Mouse (Mus musculus) large intestine, adult 2 months (tissue): ENCODE results near the gene Aven. TPM values are rescaled to one million over a fixed set of nuclear protein-coding genes. Genes with fewer than 3 reads are reported as not detected.

ENCODE experiments used
- DNase-seq: peaks from one replicate; pipeline ENCODE4 v3.0.0-alpha.2; 2012; ENCODE audit warnings: low read depth, low spot score
- WGBS: fragments of 180-500 bp; shearing (Covaris S2); methylation state at CpG from one replicate; pipeline ENCODE4 v1.1.7; 2018; 5-methylcytosine and 5-hydroxymethylcytosine counted together
- polyA plus RNA-seq: library from polyadenylated mRNA; depleted of rRNA; stranded (reverse); fragments of >200 nt; gene quantifications from 2 replicates; pipeline ENCODE4 v1.2.3, GENCODE M21; 2012; rRNA removed

Aven gene
- polyA plus RNA-seq, 1 experiment: 9.6 TPM

DNA sequence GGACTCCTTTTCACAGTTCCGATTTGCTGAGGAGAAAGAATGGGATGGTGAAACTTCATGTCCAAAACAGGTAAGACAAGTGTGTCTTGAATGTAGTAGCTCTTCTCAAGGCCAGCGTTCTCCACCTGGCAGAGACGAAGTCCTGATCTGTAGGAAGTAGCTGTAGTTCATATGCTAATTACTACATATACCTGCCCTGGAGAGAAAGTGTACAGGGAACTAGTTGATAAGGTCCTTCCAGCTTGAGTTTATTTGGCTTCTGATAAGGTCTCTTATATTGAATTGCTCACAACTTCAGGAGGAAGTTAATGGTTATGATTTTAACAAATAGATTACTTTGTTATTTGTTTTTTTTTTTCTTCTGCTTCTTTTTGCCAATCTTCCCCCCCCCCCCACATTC, 132.4 kb downstream of the Aven start:
- WGBS: 40% methylated on average over 3 of the region's 3 CpGs

DNA sequence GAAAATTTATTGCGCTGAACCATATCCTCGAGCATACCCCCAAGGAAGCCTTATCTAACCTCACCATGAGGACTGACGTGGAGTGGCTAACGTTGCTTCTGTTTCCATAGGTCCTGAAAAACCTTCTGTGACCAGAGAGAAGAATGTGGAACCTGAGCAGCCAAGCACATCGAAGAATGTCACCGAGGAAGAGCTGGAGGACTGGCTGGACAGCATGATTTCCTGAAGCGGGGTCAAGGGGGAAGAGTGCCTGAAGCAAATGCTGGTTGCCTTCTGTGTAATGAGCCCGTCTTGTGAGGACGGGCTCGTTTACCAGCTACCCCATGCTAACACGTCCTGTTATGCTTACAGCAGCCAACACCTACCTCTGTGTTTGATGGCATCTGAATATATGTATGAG, 137.9 kb downstream of the Aven start:
- no peak for DNase-seq
- WGBS: 84% methylated on average over 11 of the region's 11 CpGs

More for the DNA sequence above, 132.4 kb downstream of the Aven start:
- no peak for DNase-seq

DNA sequence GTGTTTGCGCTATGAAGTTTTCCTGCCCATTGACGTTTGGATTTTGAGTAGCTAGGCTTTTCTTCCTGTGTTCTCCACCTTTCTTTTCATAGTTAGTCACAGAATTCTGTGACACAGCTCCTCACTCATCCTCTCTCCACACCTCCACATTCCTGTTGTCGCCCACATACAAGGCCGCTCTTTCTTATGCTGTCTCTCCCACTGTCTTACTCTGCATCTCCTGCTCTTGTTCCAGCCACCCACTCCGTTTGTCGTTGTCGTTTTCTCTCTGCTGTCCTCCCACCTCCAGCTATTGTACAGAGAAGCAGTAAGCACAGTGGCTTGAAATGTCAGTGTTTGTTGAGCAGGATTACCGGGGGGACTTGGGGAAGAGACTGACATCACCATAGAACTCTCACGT, 139.8 kb downstream of the Aven start:
- WGBS: 92% methylated on average over 9 of the region's 9 CpGs
- no peak for DNase-seq

DNA sequence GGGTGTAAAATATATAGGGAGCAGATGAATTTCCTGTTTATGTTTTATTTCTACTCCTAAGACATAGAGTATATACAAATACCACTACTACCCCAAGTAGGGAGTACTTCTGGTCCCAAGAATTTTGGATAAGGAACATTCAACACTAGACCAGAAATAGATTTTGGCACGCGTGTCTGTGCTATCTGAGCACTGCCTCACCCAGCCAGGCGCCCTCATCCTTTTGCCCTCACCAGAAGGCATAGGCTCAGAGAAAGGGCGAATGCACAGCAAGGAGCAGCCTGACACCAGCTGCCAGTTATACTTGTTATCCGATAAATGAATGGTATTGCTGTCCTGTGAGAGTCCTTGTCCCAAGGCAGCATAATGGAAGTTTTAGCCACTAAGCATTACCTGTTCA, 144.4 kb downstream of the Aven start:
- WGBS: 90% methylated on average over 5 of the region's 5 CpGs
- DNase-seq: no peak

DNA sequence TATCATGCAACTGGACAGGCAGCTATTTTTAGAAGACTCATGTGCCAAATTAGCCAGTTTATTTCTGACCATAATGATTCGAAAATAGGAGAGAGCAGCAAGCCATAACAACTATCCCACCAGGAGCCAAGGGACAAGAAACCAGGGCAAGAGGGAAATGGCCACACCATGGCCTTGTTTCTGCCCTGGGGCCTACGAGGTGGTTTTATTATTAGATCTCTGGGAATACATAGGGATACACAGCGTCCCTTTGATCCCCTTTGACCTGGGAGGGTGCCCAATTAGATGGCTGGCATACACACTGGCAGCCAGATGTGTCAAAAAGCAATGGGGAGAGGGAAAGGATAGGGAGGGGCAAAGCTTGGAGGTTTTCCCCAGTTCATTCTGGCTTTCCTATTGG, 161.1 kb downstream of the Aven start:
- no peak for DNase-seq
- WGBS: 64% methylated on average over 3 of the region's 3 CpGs

DNA sequence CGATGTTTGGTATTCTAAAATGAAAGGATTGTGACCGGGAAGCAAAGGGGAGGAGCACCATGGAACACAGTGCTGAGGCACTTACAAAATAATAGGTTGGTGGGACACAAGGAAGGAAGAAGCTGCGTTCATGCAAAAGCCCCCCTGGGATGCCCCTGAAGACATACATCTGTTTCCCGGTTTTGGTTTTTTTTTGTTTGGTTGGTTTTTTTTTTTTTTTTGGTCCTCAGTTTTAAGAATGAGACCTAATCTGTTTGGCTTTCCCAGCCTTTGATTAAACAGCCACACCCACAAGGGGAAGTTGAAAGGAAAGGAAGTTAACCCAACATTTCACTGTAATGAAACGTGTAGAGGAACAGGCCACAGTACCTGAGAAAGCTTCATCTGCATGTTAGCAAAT, 163.4 kb downstream of the Aven start:
- DNase-seq: no peak
- 38% methylated on average over 5 of the region's 5 CpGs for WGBS

DNA sequence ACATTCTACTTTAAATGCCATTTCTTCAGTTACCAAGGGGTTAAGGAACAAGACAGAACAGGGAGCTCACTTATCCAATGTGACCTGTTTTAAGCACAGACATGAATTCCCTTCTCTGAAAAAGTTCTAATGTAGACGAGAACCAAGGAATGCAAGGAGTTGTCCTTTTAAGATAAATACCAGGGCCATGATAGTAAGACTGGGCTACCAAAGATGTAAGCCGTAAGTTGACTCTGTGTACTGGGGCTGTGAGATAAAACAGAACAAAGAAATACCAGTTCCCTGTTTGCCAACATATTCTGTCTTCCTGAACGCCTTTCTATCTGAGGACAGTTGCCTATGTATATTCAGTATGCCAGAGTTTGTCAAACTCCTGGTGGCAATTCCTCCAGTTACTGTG, 176.7 kb downstream of the Aven start:
- 68% methylated on average over 3 of the region's 3 CpGs for WGBS
- no peak for DNase-seq

DNA sequence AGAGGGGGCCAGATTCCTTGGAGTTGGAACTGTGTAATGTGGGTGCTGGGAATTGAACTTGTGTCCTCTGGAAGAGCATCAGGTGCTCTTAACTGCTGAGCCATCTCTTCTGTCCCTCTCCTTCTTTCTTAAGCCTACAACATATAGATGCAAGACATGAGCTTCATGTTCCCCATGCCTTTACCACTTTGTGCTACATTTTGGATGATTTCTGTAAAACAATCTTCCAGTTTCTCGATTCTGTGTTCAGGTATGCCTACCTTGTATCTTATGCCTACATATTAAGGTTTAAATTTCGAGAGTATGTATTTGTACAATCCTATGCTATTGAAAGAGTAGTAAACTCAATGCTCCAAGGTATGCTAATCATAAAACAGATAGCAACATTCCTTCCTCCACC, 183.4 kb downstream of the Aven start:
- no peak for DNase-seq
- WGBS: 57% methylated on average over 2 of the region's 2 CpGs

DNA sequence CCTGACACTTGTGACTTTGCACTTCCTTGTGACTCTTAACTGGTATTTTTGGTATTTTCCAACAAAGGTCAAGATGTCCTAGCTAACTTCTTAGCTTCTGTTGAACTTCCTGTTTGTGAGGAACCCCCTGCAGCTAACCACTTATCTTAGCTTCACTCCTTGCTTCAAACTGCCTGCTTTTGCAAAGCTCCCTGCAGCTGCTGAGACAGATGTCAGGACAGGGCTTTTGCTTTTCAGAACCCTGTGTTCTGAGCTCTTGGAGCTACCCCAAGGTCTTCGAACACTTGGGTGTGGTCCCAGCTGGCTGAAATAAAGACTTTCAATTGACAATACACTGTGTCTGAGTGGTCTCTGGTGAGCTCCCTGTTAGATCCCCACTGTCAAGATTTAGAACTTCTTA, 184.0 kb downstream of the Aven start:
- WGBS: 21% methylated on average over 1 of the region's 1 CpGs
- no peak for DNase-seq

DNA sequence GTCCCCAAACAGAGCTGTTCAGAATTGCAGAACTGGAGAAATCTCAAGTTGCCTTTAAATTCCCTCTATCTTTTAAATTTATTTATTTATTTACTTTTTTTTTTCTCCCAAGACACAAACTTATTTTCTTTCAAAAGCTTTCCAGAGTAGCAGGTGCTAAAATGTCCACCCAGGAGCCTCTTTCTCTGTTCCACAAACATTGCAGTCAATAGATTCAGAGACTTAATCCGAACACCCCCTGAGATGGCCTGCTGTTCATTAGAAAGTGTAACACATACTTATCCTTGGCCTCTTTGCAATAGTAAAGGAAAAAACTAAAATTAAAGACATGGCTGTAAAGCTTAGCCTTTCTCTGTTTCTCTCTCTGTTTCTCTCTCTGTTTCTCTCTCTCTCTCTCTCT, 184.5 kb downstream of the Aven start:
- no peak for DNase-seq
- WGBS: 81% methylated on average over 1 of the region's 1 CpGs

DNA sequence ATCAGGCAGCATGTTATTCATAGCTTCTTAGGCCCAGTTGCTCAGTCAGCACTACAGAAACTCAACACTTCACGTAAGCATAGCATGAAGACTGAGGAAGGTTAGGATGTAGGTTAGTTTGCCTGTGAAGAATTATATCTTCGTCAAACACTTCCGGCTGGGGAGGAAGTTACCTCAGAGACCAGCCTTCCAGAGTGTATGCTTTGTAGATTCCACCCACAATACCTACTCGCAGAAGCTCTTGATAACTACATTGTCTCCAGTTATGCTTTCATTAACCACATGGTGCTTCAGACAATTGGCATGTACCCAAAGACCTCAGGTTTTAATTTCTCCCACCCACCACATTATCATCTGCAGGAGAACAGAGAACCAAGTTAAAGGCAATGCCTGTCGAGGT, 189.1 kb downstream of the Aven start:
- WGBS: 78% methylated on average over 5 of the region's 5 CpGs

More for the DNA sequence above, 189.1 kb downstream of the Aven start:
- no peak for DNase-seq

Other genes with a start within 250 kb of the Aven start
- gene Nutm1, start 233.7 kb upstream of the Aven start, polyA plus RNA-seq: not detected in 2 replicates
- 96.1 and 105 TPM in 2 replicates for gene Nop10, start 231.0 kb upstream of the Aven start, polyA plus RNA-seq
- 15.2 and 32.1 TPM in 2 replicates for gene Slc12a6, start 227.1 kb upstream of the Aven start, polyA plus RNA-seq
- 0.02 TPM in 1 of 2 replicates, not detected in the other for gene Gm21985, start 226.7 kb upstream of the Aven start, polyA plus RNA-seq
- gene Emc4, start 124.9 kb upstream of the Aven start, polyA plus RNA-seq: 84.9 and 87.0 TPM in 2 replicates
- gene Katnbl1, start 113.8 kb upstream of the Aven start, polyA plus RNA-seq: 1.8 and 2.2 TPM in 2 replicates
- gene Emc7, start 38.0 kb upstream of the Aven start, polyA plus RNA-seq: 6.4 and 6.6 TPM in 2 replicates
- not detected in 2 replicates for gene Chrm5, start 12.2 kb upstream of the Aven start, polyA plus RNA-seq